ENCODE assay signal across 24 mouse cellular contexts in the genomic region with DNA sequence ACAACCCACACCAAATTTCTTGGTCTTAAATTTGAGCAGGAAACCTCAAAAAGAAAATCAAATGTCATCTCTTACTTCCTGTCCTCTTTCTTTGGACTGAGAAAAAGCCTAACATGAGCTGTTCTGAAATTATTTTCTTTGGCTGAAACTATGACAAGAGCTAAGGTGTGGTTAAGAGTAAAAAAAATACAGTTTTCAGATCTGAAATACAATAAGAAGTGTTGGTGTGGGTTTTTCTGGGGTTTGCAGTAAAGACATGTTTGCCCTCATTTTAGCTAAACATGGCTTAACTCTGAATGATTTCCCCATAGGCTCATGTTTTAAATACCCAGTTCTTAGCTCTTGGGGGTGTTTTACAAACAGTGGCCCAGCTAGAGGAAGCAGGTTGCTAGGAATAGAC.
"Had no signal": no experiment of that assay in that cellular context is flagged by ENCODE, and none has a peak within 500 bp of the region (broad histone marks: within the 10 kb centered on the region; RNA-seq: fewer than 3 reads in every experiment).

No protein-coding gene starts in this region.

- H3K9ac ChIP-seq: heart, embryonic 12.5 days; hindbrain, embryonic 12.5 days; hindbrain, embryonic 14.5 days; limb, embryonic 13.5 days; limb, embryonic 15.5 days; liver, embryonic 12.5 days; liver, embryonic 14.5 days had no signal

- ATAC-seq: hindbrain, embryonic 16.5 days; intestine, embryonic 16.5 days; liver, embryonic 12.5 days had no signal

- H3K4me1 ChIP-seq: heart, embryonic 10.5 days; heart, embryonic 12.5 days; hindbrain, embryonic 10.5 days; hindbrain, embryonic 12.5 days; limb, embryonic 13.5 days; limb, embryonic 15.5 days; liver, embryonic 12.5 days had no signal

- H3K36me3 ChIP-seq: heart, embryonic 10.5 days; heart, embryonic 12.5 days; hindbrain, embryonic 10.5 days; hindbrain, embryonic 12.5 days; limb, embryonic 13.5 days; limb, embryonic 15.5 days; liver, embryonic 12.5 days had no signal

- H3K27me3 ChIP-seq: heart, embryonic 12.5 days; hindbrain, embryonic 12.5 days; limb, embryonic 13.5 days; limb, embryonic 15.5 days; liver, embryonic 12.5 days had no signal

- H3K9me3 ChIP-seq: heart, embryonic 10.5 days; heart, embryonic 12.5 days; hindbrain, embryonic 10.5 days; hindbrain, embryonic 12.5 days; limb, embryonic 13.5 days; limb, embryonic 15.5 days; liver, embryonic 12.5 days had no signal

- DNase-seq: gastrocnemius, adult 2 months; gastrocnemius, postnatal 10 days; gastrocnemius, postnatal 25 days; heart, adult 18-20 months; heart, postnatal 10 days; heart, postnatal 4 days; kidney, adult 18-20 months; kidney, adult 8-10 months; kidney, postnatal 14 days; kidney, postnatal 36 days; layer of hippocampus, adult 9-11 months; layer of hippocampus, postnatal 36 days; left cerebral cortex, postnatal 4 days had no signal

- H3K4me3 ChIP-seq: gastrocnemius, adult 2 months; heart, embryonic 10.5 days; heart, embryonic 12.5 days; hindbrain, embryonic 10.5 days; hindbrain, embryonic 12.5 days; limb, embryonic 13.5 days; limb, embryonic 15.5 days; liver, embryonic 12.5 days had no signal

- H3K4me2 ChIP-seq: heart, embryonic 12.5 days; hindbrain, embryonic 12.5 days; hindbrain, embryonic 14.5 days; limb, embryonic 13.5 days; limb, embryonic 15.5 days; liver, embryonic 12.5 days had no signal

- H3K27ac ChIP-seq: gastrocnemius, adult 2 months; heart, embryonic 10.5 days; hindbrain, embryonic 10.5 days; hindbrain, embryonic 12.5 days; hindbrain, embryonic 14.5 days; limb, embryonic 13.5 days; limb, embryonic 15.5 days; liver, embryonic 12.5 days; liver, embryonic 14.5 days had no signal
